Mouse (Mus musculus): ENCODE data around the gene Ice1. TPM values are rescaled to one million over a fixed set of nuclear protein-coding genes. Genes with fewer than 3 reads are reported as not detected.

The Ice1 gene
- polyA plus RNA-seq, 1 experiment from 2014 or later = 31.8 TPM

- H3K9ac ChIP-seq = no peak overlapping the region
- H3K9me3 ChIP-seq = no peaks in the 10 kb centered on the region
- no peaks in the 10 kb centered on the region for H3K36me3 ChIP-seq
- WGBS = 89% methylated on average over 5 of the region's 5 CpGs
- H3K4me1 ChIP-seq = no peaks in the 10 kb centered on the region
- ATAC-seq (ENCODE audit: low FRiP score, low read depth) = no peak
- H3K27me3 ChIP-seq (replicated peaks) = no peaks in the 10 kb centered on the region
- no peak overlapping the region for H3K27ac ChIP-seq
- H3K4me3 ChIP-seq = no peak overlapping the region
- H3K4me2 ChIP-seq (replicated peaks) = no peak overlapping the region
Observed at GRCm38 (mm10) chr13:70533412-70533811, 104.0 kb downstream of the Ice1 start.

DNA sequence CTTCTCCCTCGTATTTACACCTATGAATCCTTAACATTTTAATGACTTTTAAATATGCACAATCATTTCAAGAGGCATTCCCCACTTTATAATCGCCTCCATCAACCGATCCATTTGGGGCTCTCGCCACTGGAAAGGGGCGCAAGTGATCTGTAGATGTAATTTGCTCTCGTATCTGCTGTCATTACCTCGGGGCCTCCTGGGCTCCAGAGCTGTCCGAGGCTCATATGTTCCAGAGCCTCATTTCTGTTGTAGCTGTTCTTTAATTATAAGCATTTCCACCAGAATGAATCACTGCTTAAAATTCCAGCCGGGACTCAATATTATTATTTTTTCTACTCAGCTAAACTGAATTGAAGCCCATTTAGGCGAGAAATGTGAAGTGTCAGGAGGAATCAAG is 104.7 kb downstream of the Ice1 start:
- Histone ChIP-seq H3K4me3 (no peak overlapping the region), H3K36me3 (no peaks in the 10 kb centered on the region), H3K27ac (no peak overlapping the region), H3K27me3 (replicated peaks) (no peaks in the 10 kb centered on the region), H3K9me3 (no peaks in the 10 kb centered on the region), H3K4me2 (replicated peaks) (no peak overlapping the region), H3K9ac (no peak overlapping the region), H3K4me1 (no peaks in the 10 kb centered on the region)
- no peak for ATAC-seq (ENCODE audit: low FRiP score, low read depth)
- WGBS = 82% methylated on average over 10 of the region's 10 CpGs

GRCm38 (mm10) chr13:70517651-70518050 is 119.8 kb downstream of the Ice1 start:
- Histone ChIP-seq H3K4me1 (no peaks in the 10 kb centered on the region), H3K9me3 (no peaks in the 10 kb centered on the region), H3K4me3 (no peak overlapping the region), H3K36me3 (no peaks in the 10 kb centered on the region), H3K9ac (no peak overlapping the region), H3K4me2 (replicated peaks) (no peak overlapping the region), H3K27ac (no peak overlapping the region), H3K27me3 (replicated peaks) (no peaks in the 10 kb centered on the region)
- no peak for ATAC-seq (ENCODE audit: low FRiP score, low read depth)
- 70% methylated on average over 2 of the region's 2 CpGs for WGBS

DNA sequence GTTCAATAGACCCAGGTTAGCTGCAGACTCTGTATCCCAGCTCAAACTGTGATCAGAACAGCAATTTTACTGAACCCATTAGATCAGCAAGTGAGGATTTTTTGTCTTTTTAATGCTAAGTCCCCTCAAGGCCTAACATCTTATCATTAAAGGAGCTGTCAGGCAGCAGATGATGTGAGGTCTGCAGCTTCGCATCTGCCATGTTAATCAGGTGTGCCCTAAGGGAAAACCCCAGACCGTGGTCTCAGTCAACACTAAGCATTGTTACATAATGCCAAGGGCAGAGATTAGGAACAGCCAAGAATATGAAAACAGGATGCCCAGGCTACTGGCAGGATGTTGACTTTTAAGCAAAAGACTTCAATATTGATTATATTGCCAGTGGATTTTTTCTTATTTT is 122.4 kb downstream of the Ice1 start:
- Histone ChIP-seq H3K36me3 (no peaks in the 10 kb centered on the region), H3K4me1 (no peaks in the 10 kb centered on the region), H3K9me3 (no peaks in the 10 kb centered on the region), H3K27ac (no peak overlapping the region), H3K4me2 (replicated peaks) (no peak overlapping the region), H3K27me3 (replicated peaks) (no peaks in the 10 kb centered on the region), H3K9ac (no peak overlapping the region), H3K4me3 (no peak overlapping the region)
- WGBS = 68% methylated on average over 2 of the region's 2 CpGs
- ATAC-seq (ENCODE audit: low FRiP score, low read depth) = no peak

- Histone ChIP-seq H3K27me3 (replicated peaks) (no peaks in the 10 kb centered on the region), H3K27ac (no peak overlapping the region), H3K36me3 (no peaks in the 10 kb centered on the region), H3K4me3 (no peak overlapping the region), H3K4me2 (replicated peaks) (no peak overlapping the region), H3K9ac (no peak overlapping the region), H3K4me1 (peaks cover 9% of the 10 kb centered on the region; the same call in 1 of the 2 replicates), H3K9me3 (no peaks in the 10 kb centered on the region)
- no peak for ATAC-seq (ENCODE audit: low FRiP score, low read depth)
- WGBS = 85% methylated on average over 5 of the region's 5 CpGs
Observed at GRCm38 (mm10) chr13:70510199-70510598, 127.2 kb downstream of the Ice1 start.

GRCm38 (mm10) chr13:70509375-70510016 is 127.9 kb downstream of the Ice1 start:
- no peak overlapping the region for H3K27ac ChIP-seq
- no peaks in the 10 kb centered on the region for H3K36me3 ChIP-seq
- 73% methylated on average over 8 of the region's 8 CpGs for WGBS
- no peak overlapping the region for H3K9ac ChIP-seq
- no peak overlapping the region for H3K4me3 ChIP-seq
- peak; percentile 72 for ATAC-seq (ENCODE audit: low FRiP score, low read depth)
- H3K4me1 ChIP-seq = peaks cover 9% of the 10 kb centered on the region; the same call in 1 of the 2 replicates
- H3K27me3 ChIP-seq (replicated peaks) = no peaks in the 10 kb centered on the region
- no peak overlapping the region for H3K4me2 ChIP-seq (replicated peaks)
- H3K9me3 ChIP-seq = no peaks in the 10 kb centered on the region

GRCm38 (mm10) chr13:70508708-70509374 is 128.6 kb downstream of the Ice1 start:
- H3K27ac ChIP-seq = 0 out of 2 replicates have a peak overlapping the region, but pooled peaks have one; percentile 2
- H3K9me3 ChIP-seq = no peaks in the 10 kb centered on the region
- no peak overlapping the region for H3K4me2 ChIP-seq (replicated peaks)
- no peaks in the 10 kb centered on the region for H3K36me3 ChIP-seq
- no peak overlapping the region for H3K4me3 ChIP-seq
- H3K4me1 ChIP-seq = peaks cover 9% of the 10 kb centered on the region; the same call in 1 of the 2 replicates
- ATAC-seq (ENCODE audit: low FRiP score, low read depth) = peak; percentile 82
- 54% methylated on average over 5 of the region's 5 CpGs for WGBS
- H3K9ac ChIP-seq = no peak overlapping the region
- H3K27me3 ChIP-seq (replicated peaks) = no peaks in the 10 kb centered on the region

Other genes starting within 250 kb of the Ice1 start
- gene Adamts16, start 204.2 kb upstream of the Ice1 start, polyA plus RNA-seq (2016; fragmentation: Nextera tagmentation; extraction: Ambion mirVana) = 3.0 and 3.7 TPM in 2 replicates